Mouse (Mus musculus) stomach, embryonic 15.5 days (tissue): ENCODE measurements around the gene Ttll3. TPM values are rescaled to one million over a fixed set of nuclear protein-coding genes. Genes with fewer than 3 reads are reported as not detected.

Experiments
- ATAC-seq: fragments of 200-750 bp; cut with Nextera tagmentation; 2 replicates; pipeline ENCODE4 v1.8.0; 2017; ENCODE audit warnings: low read depth, moderate number of reproducible peaks, moderate TSS enrichment; ENCODE audit not compliant: insufficient read depth, low FRiP score
- H3K27ac ChIP-seq: fragments of 300-500 bp; sonication (generic); 2 replicates; pipeline ENCODE4 v1.5.1; 2015; ENCODE audit warnings: mild to moderate bottlenecking, inconsistent platforms
- H3K27me3 ChIP-seq: fragments of 300-500 bp; sonication (generic); replicated peaks from 2 replicates; pipeline ENCODE4 v1.6.1; 2015; ENCODE audit warnings: inconsistent platforms
- H3K36me3 ChIP-seq: fragments of 300-500 bp; sonication (generic); 2 replicates; pipeline ENCODE4 v1.6.1; 2015; ENCODE audit warnings: inconsistent platforms
- H3K4me1 ChIP-seq: fragments of 300-500 bp; sonication (generic); 2 replicates; pipeline ENCODE4 v1.6.1; 2015; ENCODE audit warnings: inconsistent platforms
- H3K4me2 ChIP-seq: fragments of 300-500 bp; sonication (generic); 2 replicates; pipeline ENCODE4 v1.6.1; 2015; ENCODE audit warnings: mild to moderate bottlenecking, inconsistent platforms
- H3K4me3 ChIP-seq: fragments of 300-500 bp; sonication (generic); replicated peaks from 2 replicates; pipeline ENCODE4 v1.5.1; 2015; ENCODE audit warnings: inconsistent platforms
- H3K9ac ChIP-seq: fragments of 300-500 bp; sonication (generic); 2 replicates; pipeline ENCODE4 v1.6.1; 2015; ENCODE audit warnings: inconsistent platforms
- H3K9me3 ChIP-seq: fragments of 300-500 bp; sonication (generic); 2 replicates; pipeline ENCODE4 v1.6.1; 2016; ENCODE audit warnings: inconsistent platforms
- WGBS: fragments of 180-500 bp; shearing (Covaris S2); methylation state at CpG from one replicate; pipeline ENCODE4 v1.1.7; 2015; 5-methylcytosine and 5-hydroxymethylcytosine counted together
- polyA plus RNA-seq: library from polyadenylated mRNA; unstranded; fragments of >200 nt; fragmentation: Nextera tagmentation; extraction: Ambion mirVana; gene quantifications from 2 replicates; pipeline ENCODE4 v1.2.1, GENCODE M21; 2015

The Ttll3 gene
- polyA plus RNA-seq, 1 experiment from 2014 or later = 3.2 TPM

- Histone ChIP-seq H3K4me3 (no peak overlapping the region), H3K4me1 (no peaks in the 10 kb centered on the region), H3K27me3 (no peaks in the 10 kb centered on the region), H3K9ac (no peak overlapping the region), H3K4me2 (no peak overlapping the region), H3K9me3 (no peaks in the 10 kb centered on the region), H3K27ac (no peak overlapping the region), H3K36me3 (0 out of 2 replicates have a peak, but pooled peaks cover 2% of the 10 kb centered on the region)
- 72% methylated on average over 12 of the region's 12 CpGs for WGBS
- no peak for ATAC-seq
Observed at GRCm38 (mm10) chr6:113404649-113405448, 15.8 kb downstream of the Ttll3 start.

DNA sequence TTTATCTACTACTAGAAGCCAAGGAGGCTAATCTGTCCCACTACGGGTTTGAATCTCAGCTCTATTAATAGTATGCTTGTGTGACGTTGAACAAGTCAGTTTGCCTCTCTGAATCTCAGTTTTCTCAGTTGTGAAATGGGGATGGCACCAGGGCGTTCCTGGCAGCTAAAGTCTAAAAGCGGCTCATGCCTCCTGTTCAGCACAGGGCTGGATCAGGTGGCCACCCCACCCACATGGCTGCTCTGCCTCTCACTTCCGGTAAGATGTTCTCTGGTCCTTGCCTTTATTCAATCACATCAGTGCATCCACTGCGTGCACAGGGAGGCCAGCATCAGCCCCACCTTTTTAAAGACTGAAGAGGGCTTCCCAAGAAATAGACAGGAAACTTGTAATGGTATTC is 16.4 kb downstream of the Ttll3 start:
- Histone ChIP-seq H3K4me1 (no peaks in the 10 kb centered on the region), H3K4me2 (no peak overlapping the region), H3K36me3 (0 out of 2 replicates have a peak, but pooled peaks cover 2% of the 10 kb centered on the region), H3K9ac (no peak overlapping the region), H3K4me3 (no peak overlapping the region), H3K9me3 (no peaks in the 10 kb centered on the region), H3K27ac (no peak overlapping the region), H3K27me3 (no peaks in the 10 kb centered on the region)
- no peak for ATAC-seq
- 86% methylated on average over 6 of the region's 6 CpGs for WGBS

DNA sequence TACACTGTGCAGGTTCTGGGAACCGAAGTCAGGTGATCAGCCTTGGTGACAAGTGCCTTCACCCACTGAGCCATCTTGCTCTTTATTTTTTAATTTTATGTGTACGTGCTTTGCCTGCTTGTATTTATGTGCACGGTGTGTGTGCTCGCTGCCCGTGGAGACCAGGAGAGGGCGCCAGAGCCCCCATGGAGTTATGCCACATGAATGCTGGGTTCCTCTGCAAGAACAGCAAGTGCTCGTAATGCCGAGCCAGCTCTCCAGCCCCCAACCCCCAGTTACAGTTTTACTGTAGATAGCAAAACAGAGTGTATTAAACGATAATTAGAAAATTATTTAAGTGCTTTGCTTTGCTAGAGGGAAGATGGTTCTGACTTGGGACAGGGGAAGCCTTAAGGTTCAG is 17.6 kb downstream of the Ttll3 start:
- no peak for ATAC-seq
- Histone ChIP-seq H3K27me3 (no peaks in the 10 kb centered on the region), H3K4me2 (no peak overlapping the region), H3K36me3 (0 out of 2 replicates have a peak, but pooled peaks cover 2% of the 10 kb centered on the region), H3K9me3 (no peaks in the 10 kb centered on the region), H3K27ac (no peak overlapping the region), H3K4me3 (no peak overlapping the region), H3K9ac (no peak overlapping the region), H3K4me1 (no peaks in the 10 kb centered on the region)
- WGBS = 78% methylated on average over 9 of the region's 9 CpGs

GRCm38 (mm10) chr6:113410001-113410400 is 20.9 kb downstream of the Ttll3 start:
- H3K9me3 ChIP-seq = no peaks in the 10 kb centered on the region
- ATAC-seq = no peak

DNA sequence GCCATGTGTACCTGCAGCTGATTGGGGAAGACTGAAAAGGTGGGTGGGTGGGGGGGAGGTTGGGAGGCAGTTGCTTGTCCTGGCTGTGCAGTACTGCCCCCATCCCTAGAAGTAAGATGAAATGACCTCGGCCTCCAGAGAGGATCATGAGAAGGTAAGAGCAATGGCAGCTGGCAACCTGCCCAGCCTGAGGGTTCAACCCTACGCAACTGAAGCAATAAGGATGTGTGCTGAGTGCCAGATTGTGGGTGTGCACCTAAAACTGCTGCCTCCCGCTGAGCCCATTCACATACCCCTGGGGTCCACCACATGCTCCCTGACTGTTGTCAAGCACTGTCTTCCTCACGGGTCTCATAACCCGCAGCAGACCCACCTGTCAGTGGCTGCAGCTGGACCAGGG is 27.4 kb downstream of the Ttll3 start:
- no peak overlapping the region for H3K4me2 ChIP-seq
- peaks cover 8% of the 10 kb centered on the region; the same call in 1 of the 2 replicates for H3K4me1 ChIP-seq
- 76% methylated on average over 5 of the region's 5 CpGs for WGBS
- no peak overlapping the region for H3K9ac ChIP-seq
- no peaks in the 10 kb centered on the region for H3K27me3 ChIP-seq
- H3K4me3 ChIP-seq = no peak overlapping the region
- H3K9me3 ChIP-seq = no peaks in the 10 kb centered on the region
- H3K27ac ChIP-seq = no peak overlapping the region
- H3K36me3 ChIP-seq = no peaks in the 10 kb centered on the region
- ATAC-seq = no peak

More at GRCm38 (mm10) chr6:113410001-113410400, 20.9 kb downstream of the Ttll3 start:
- H3K4me1 ChIP-seq = no peaks in the 10 kb centered on the region
- H3K4me3 ChIP-seq = no peak overlapping the region
- no peak overlapping the region for H3K4me2 ChIP-seq
- H3K36me3 ChIP-seq = 0 out of 2 replicates have a peak, but pooled peaks cover 2% of the 10 kb centered on the region
- H3K27me3 ChIP-seq = no peaks in the 10 kb centered on the region
- H3K27ac ChIP-seq = no peak overlapping the region
- H3K9ac ChIP-seq = no peak overlapping the region
- 58% methylated on average over 1 of the region's 1 CpGs for WGBS

DNA sequence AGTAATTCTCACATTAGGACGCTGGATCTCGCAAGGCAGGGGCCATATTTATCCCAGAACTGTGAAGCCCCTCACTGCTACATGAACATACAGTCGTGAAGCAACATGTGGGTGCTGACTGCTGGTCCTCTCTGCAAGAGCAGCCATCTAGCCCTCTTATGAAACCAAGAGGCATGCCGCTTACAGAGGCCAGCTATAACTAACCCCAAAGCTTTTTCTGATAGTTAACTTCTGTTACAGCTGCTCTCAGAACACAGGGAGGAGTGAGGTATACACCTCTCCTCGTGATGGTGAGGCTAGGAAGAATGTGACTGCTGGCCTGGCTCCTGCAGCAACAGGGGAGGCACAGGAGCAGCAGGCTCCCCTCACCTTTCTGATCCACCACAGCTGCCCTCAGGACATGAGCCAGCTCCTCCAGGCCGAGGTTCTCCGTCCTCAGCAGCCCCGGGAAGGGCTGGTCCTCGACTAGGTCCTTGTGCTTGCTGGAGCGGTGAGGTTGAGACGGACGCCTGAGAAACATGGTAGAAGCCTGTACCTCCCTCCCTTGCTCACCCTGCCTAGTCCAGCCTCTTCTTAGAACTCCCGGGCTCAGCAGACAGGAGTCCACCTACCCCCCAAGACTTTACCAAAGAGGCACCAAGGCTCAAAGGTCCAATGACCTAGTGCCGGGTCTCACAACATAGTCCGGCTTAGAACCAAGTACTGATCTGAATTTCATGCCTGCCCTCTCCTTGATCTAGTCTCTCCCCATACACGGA is 29.6 kb downstream of the Ttll3 start:
- ATAC-seq = peak; percentile 37
- peak overlapping the region; percentile 66 for H3K4me3 ChIP-seq
- H3K27me3 ChIP-seq = no peaks in the 10 kb centered on the region

GRCm38 (mm10) chr6:113419199-113419587 is 30.1 kb downstream of the Ttll3 start, which contains the start of gene Rpusd3:
Gene Rpusd3, minus strand, starts transcription at chr6:113419340.
- peak; percentile 96 for ATAC-seq
- Histone ChIP-seq H3K4me3 (peak within 1 kb of the TSS; percentile 66), H3K9ac (peak within 1 kb of the TSS; percentile 50), H3K9me3 (no peaks in the 10 kb centered on the region), H3K27ac (no peak within 1 kb of the TSS; the same call in 1 of the 2 replicates), H3K4me1 (peaks cover 8% of the 10 kb centered on the region; the same call in 1 of the 2 replicates), H3K4me2 (peak within 1 kb of the TSS; percentile 95), H3K36me3 (no peaks in the 10 kb centered on the region), H3K27me3 (no peaks in the 10 kb centered on the region)
- WGBS = under 1% methylated on average over 25 of the region's 25 CpGs

More for the DNA sequence above, 29.6 kb downstream of the Ttll3 start:
- WGBS = 11% methylated on average over 16 of the region's 16 CpGs
- no peak overlapping the region; the same call in 1 of the 2 replicates for H3K27ac ChIP-seq
- peak overlapping the region; percentile 95 for H3K4me2 ChIP-seq
- peak overlapping the region; percentile 50 for H3K9ac ChIP-seq
- no peaks in the 10 kb centered on the region for H3K9me3 ChIP-seq
- no peaks in the 10 kb centered on the region for H3K36me3 ChIP-seq
- peaks cover 8% of the 10 kb centered on the region; the same call in 1 of the 2 replicates for H3K4me1 ChIP-seq

- peaks cover 8% of the 10 kb centered on the region; the same call in 1 of the 2 replicates for H3K4me1 ChIP-seq
- H3K36me3 ChIP-seq = no peaks in the 10 kb centered on the region
- 71% methylated on average over 4 of the region's 4 CpGs for WGBS
- H3K9me3 ChIP-seq = no peaks in the 10 kb centered on the region
- H3K27me3 ChIP-seq = no peaks in the 10 kb centered on the region
- H3K4me2 ChIP-seq = no peak overlapping the region
- no peak overlapping the region for H3K4me3 ChIP-seq
- no peak overlapping the region for H3K9ac ChIP-seq
- ATAC-seq = no peak
- no peak overlapping the region for H3K27ac ChIP-seq
Observed at GRCm38 (mm10) chr6:113423000-113423399, 33.9 kb downstream of the Ttll3 start.

GRCm38 (mm10) chr6:113424187-113424586 is 35.1 kb downstream of the Ttll3 start:
- Histone ChIP-seq H3K9me3 (no peaks in the 10 kb centered on the region), H3K27ac (no peak overlapping the region), H3K9ac (no peak overlapping the region), H3K4me1 (0 out of 2 replicates have a peak, but pooled peaks cover 4% of the 10 kb centered on the region), H3K27me3 (no peaks in the 10 kb centered on the region), H3K4me2 (no peak overlapping the region), H3K36me3 (no peaks in the 10 kb centered on the region), H3K4me3 (no peak overlapping the region)
- peak; percentile 30; the same call in 1 of the 2 replicates for ATAC-seq
- WGBS = 70% methylated on average over 7 of the region's 7 CpGs

GRCm38 (mm10) chr6:113426696-113427095 is 37.6 kb downstream of the Ttll3 start:
- WGBS = 92% methylated on average over 4 of the region's 4 CpGs
- Histone ChIP-seq H3K9ac (no peak overlapping the region), H3K4me1 (no peaks in the 10 kb centered on the region), H3K27ac (no peak overlapping the region), H3K4me2 (no peak overlapping the region), H3K9me3 (no peaks in the 10 kb centered on the region), H3K4me3 (no peak overlapping the region), H3K27me3 (no peaks in the 10 kb centered on the region), H3K36me3 (no peaks in the 10 kb centered on the region)
- no peak for ATAC-seq

- WGBS = 60% methylated on average over 3 of the region's 3 CpGs
- H3K9ac ChIP-seq = no peak overlapping the region
Observed at GRCm38 (mm10) chr6:113427397-113427796, 38.3 kb downstream of the Ttll3 start.

DNA sequence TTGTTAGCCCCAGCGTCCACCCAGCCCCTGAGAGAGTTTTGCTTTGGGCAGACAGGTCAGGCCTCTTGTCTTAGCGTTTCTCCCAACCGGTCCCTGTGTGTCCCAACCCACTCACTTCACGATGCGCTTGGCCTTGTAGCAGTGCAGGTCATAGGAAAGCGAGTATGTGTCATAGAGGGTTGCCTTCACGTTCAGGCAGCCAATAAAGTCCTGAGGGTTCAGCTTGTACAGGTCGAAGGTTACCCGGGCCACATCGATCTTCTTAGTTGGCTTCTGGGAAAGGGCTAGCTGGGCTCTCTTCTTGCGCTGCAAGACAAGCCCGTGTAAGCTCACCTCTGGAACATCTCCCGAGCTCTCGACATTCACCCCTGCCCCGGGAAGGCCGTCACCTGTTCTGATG is 38.9 kb downstream of the Ttll3 start:
- H3K4me2 ChIP-seq = no peak overlapping the region
- H3K4me1 ChIP-seq = no peaks in the 10 kb centered on the region
- no peaks in the 10 kb centered on the region for H3K36me3 ChIP-seq
- WGBS = 85% methylated on average over 16 of the region's 16 CpGs
- no peaks in the 10 kb centered on the region for H3K27me3 ChIP-seq
- H3K9me3 ChIP-seq = no peaks in the 10 kb centered on the region
- ATAC-seq = no peak
- no peak overlapping the region for H3K9ac ChIP-seq
- no peak overlapping the region for H3K27ac ChIP-seq
- no peak overlapping the region for H3K4me3 ChIP-seq

More at GRCm38 (mm10) chr6:113427397-113427796, 38.3 kb downstream of the Ttll3 start:
- no peak overlapping the region for H3K4me2 ChIP-seq
- H3K27ac ChIP-seq = no peak overlapping the region
- no peaks in the 10 kb centered on the region for H3K27me3 ChIP-seq
- no peak for ATAC-seq
- H3K4me3 ChIP-seq = no peak overlapping the region
- no peaks in the 10 kb centered on the region for H3K36me3 ChIP-seq
- no peaks in the 10 kb centered on the region for H3K4me1 ChIP-seq
- no peaks in the 10 kb centered on the region for H3K9me3 ChIP-seq
